Mouse (Mus musculus): ENCODE results near the gene Olfr70.

Gene Olfr70

DNA sequence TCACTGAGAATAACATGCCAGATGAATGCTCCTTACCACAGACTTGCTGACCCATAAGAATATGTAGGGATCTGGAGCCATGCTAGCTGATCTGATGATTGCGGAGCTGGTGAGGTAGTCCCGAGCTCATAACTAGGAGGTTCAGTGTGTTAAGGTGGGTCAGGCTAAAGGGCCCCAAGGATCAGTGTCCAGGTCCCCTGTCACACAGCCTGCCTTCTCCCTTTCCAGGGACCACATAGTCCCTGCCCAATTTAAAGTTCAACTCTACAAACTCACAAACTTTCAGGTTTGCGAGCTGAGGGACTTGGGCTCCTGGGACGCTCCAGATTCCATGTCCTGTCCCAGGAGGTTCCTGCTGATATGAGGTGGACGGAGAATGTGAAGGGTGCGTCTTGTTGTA is at the start of gene Olfr70:
Gene Olfr70, minus strand, starts transcription at position 101 of the 400 bp plus-strand sequence.
- no peak for DNase-seq

- DNase-seq = peak; percentile 18 to 24
Measured at GRCm38 (mm10) chr4:43745187-43745586, 44.6 kb upstream of the Olfr70 start.

DNA sequence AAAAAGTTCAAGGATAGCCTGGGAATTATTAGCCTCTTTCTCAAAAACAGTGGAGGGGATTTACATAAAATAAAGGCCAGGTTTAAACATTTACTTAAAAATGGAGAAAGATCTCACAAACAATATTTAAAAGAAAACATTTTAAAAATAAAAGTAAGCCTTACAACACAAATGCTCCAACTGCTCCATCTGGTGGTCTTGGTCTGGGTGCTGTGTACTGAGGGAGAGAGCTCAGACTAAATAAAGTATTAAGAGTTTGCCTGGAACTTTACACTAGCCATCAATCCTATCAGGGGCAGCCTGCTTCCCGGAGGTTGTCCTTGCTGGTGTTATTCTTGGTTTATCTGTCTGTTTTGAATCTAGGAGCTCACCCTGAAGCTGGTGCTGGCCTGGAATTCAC is 42.5 kb upstream of the Olfr70 start:
- DNase-seq = no peak

- no peak for DNase-seq
Measured at GRCm38 (mm10) chr4:43742637-43743036, 42.0 kb upstream of the Olfr70 start.

DNA sequence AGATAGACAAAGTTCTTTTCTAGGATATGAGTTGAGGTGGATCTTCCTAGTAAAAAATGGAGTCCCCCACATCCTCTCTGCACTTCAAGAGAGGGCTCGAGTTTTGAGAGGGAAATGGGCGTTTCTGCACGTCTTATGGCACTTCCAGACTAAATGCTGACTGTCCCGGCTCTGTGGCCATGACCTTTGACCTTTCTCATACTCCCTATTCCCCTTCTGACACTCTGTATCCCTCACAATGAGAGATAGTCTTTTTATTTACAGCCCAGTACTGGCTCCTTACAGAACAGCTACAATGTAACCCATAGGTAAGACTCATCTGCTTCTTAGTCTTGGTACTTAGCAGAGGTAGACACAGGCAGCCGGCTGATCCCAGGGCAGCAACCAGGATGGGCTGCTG is 40.9 kb upstream of the Olfr70 start:
- DNase-seq = no peak

GRCm38 (mm10) chr4:43738989-43739674 is 38.5 kb upstream of the Olfr70 start:
- DNase-seq = no peak

GRCm38 (mm10) chr4:43737144-43737543 is 36.5 kb upstream of the Olfr70 start:
- no peak for DNase-seq

GRCm38 (mm10) chr4:43733186-43733585 is 32.6 kb upstream of the Olfr70 start:
- no peak for DNase-seq

GRCm38 (mm10) chr4:43732171-43732570 is 31.6 kb upstream of the Olfr70 start:
- DNase-seq = no peak

DNA sequence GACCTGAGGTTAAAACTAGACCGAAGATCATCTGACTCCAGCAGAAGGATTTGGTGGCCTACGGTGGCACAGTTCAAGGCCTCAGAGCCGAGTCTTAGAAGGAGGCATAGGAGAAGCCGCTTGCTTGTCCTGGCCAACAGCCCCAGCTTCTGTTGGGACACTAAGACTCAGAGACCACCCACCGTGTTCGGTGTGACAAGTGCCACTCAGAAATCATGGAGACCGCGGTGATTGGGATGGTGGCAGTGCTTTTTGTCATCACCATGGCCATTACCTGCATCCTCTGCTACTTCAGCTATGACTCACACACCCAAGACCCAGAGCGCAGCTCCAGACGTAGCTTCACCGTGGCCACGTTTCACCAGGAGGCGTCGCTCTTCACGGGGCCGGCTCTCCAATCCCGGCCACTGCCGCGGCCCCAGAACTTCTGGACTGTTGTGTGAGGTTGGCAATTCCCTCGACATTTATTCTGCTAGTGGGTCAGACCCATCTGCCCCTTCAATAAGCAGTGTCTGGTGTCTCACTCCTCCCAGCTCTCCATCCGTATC is 30.2 kb upstream of the Olfr70 start:
- DNase-seq = no peak

- no peak for DNase-seq
Measured at GRCm38 (mm10) chr4:43729794-43730550, 29.4 kb upstream of the Olfr70 start, which contains the start of gene Spaar. TSS of gene Spaar (plus strand) at chr4:43730034.

DNA sequence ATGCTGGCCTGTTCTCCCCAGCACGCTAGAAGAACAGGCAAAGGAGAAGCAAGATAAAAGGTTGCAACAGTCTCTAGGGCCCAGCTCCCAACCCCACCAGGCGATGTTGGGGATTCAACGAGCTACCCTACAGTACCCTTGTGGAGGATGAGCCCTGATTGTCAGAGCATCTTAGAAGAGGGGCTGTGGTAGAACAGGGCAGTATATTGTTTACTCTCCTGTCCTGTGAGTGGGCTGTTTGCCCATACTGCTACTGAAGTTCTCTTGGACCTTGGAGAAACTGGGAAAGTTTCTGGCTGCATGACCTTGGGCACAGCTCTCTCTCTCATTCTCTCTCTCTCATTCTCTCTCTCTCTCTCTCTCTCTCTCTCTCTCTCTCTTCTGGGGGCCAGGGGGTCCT is 28.5 kb upstream of the Olfr70 start:
- DNase-seq = no peak

- DNase-seq = no peak
Measured at GRCm38 (mm10) chr4:43728576-43728954, 28.0 kb upstream of the Olfr70 start.

DNA sequence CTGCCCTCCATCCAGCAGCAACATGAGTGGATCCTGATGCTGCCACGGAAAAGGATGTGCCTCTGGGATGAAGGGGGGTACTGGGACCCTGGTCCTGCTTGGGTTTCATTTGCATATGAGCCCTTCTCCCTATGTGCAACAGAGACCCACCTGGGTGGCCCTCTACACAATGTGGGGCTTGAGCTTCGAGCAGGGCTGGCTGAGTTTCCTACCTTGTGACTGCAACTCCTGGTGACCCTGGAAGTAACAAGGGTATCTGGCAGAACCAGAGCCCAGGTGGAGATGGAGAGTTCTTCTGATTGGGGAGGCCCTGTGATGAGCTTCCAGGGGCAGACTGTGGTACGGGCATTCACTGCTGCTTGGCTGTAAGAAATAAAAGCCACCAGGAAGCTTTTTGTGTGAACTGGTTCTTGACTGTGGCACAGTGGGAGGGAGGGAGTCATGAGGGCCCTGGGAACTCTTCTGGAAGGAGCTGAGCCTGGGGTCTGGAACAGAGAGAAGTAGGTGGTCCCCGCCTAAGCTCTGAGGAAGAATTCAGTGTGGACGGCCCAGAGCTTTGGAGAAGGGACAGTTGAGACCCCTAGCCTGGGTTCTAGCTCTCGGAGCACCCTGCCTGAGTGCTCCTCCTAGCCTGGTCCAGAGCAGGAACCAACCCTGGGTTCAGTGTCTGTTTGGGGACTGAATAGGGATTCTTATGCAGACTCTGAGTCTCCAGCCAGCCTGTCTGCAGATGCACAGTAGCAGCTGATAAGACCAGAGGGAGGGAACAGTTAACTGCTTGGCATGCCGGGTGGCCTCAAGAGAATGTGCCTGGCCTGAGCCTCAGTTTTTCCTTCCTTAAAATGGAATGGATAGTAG is 27.3 kb upstream of the Olfr70 start:
- DNase-seq = no peak

DNA sequence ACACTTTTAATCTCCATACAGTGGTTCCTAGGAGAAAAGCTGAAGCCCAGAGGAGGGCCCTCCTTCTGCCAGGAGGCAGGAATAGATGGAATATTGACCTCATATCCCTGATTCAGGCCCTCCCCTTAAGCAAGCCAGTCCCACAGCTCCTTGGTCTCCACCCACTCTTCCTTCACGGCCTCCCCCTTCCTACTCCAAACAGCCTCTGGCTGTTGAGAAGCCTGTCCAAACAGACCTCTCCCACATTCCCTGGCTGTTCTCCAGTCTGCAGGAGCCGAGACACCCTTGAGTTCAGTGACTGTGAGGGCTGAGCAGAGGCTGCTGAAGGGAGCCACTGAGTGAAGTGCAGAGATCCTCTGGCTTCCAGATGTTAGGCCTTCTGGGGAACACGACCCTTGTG is 26.4 kb upstream of the Olfr70 start, which contains the start of gene Hrct1:
Gene Hrct1, plus strand, starts transcription at position 194 of the 400 bp plus-strand sequence.
- DNase-seq = no peak

DNA sequence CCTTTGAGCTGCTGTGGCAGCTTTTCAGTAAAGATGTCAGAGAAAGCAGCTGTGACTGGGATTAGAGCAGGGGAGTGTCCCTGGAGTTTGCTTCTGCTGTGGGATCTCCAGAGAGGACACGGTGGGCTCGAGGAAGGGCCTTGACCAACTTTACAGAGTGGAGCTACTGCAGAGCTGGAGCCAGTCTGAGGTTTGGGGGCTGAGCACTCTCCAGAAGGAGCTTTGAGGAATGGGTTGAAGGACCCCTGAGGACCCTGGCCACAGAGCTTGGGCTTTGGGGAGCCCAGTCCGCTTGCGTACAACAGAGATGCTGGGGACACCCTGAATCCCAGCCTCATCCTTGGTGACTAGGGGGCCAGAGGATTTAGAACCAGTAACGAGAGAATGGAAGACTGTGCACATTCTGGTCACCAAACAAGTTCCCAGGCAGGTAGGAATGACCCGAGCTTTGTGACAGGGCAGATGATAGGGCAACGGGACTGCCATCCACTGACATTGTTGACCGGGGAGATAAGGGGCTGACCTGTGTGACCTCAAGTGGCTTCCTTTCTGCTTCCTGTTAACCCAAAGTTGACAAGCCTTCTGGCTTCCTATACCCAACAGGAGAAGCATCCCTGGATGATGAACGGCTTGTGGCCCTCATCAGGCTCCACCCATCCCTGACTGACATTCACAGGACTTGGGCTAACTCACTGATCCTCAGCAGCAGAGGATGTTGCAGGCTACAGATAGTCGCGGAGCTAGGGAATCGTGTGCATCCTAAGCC is 25.8 kb upstream of the Olfr70 start:
- no peak for DNase-seq

- DNase-seq = peak; percentile 33 to 46
Measured at GRCm38 (mm10) chr4:43724764-43725163, 24.2 kb upstream of the Olfr70 start.

GRCm38 (mm10) chr4:43722191-43722590 is 21.6 kb upstream of the Olfr70 start:
- DNase-seq = no peak

DNA sequence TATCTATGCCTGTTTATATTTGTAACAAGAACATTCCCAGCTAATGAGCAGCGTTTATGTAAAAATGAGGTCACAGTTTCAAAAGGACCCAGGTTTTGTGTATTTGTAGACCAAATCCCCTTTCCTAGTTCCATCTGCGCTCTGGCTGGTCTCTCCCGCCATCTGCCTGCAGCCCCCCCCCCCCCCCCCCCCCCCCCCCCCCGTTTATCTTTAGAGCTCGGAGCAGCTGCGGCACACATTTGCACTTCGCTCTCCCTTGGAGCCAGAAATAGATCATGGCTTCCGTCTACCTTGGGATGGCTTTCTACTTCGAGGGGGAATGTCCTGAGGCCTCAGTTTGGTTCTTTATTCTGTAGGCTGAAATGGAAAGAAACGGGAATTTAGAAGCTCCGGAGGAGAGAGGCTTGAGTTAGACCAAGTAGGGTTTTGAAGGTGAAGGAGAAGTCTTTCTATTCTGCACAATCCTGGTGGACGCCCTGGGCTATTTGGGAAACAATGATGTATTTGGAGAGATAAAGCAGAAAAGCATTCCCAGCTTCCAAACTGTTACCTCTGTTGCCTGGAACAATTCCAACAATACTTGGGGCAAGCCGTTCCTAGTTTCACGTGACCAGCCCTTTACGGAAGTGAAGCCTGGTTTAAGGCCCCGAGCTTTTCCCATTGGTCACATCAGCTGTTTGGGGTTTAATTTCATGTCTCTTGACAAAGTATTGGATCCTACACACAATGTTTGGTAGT is 20.1 kb upstream of the Olfr70 start:
- DNase-seq = no peak

DNA sequence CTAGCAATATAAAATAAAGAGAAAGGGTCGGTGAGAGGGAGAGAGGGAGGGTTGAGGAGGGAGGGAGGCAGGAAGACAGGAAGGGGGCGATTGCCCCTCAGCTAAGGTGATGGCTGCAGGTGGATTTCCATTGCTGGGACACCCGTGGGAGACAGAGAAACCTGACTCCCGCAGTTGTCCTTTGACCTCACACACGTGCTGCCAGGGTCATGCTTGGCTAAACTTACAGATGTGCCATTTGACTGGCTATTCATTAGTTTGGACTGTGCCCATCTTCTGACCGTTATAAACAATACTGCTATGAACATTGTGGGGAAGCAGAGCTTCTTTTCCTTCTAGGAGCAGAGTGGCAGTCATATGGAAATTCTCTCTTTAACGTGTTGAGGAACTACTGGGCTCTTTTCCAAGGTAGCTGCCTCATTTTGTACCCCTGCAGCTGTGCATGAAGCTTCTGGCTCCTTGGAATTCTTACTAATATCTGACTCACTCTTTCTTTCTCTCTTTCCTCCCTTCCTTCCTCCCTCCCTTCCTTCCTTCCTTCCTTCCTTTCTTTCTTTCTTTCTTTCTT is 13.1 kb upstream of the Olfr70 start:
- DNase-seq = no peak

DNA sequence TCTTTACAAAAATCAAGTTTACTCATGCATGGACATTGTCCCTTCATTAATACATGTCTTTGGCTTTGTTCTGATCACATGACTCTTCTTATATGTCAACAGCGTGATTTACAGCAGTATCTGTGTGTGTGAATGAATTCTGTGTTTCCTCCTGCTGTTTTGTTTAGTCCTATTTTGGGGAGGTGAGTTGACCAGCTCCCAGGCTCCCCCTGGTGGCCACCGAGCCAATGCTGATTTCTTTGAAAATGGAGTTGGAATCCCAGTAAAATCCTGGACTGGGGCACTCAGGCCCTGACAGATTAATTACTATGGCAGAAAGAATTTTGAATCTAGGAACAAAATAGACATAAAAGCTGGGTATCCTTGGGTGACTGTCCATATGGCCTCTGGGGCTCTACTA is 11.2 kb upstream of the Olfr70 start:
- DNase-seq = peak; percentile 86 to 91
